Mouse (Mus musculus) intestine, embryonic 15.5 days (tissue): ENCODE results near the gene Dlg2. TPM values are rescaled to one million over a fixed set of nuclear protein-coding genes. Genes with fewer than 3 reads are reported as not detected.

Experiments used
- ATAC-seq: fragments of 200-750 bp; cut with Nextera tagmentation; 2 replicates; pipeline ENCODE4 v1.8.0; 2017; ENCODE audit warnings: moderate TSS enrichment, moderate library complexity
- H3K27ac ChIP-seq: fragments of 300-500 bp; sonication (generic); 2 replicates; pipeline ENCODE4 v1.5.1; 2015; ENCODE audit warnings: mild to moderate bottlenecking, inconsistent platforms
- H3K27me3 ChIP-seq: fragments of 300-500 bp; sonication (generic); replicated peaks from 2 replicates; pipeline ENCODE4 v1.6.1; 2015; ENCODE audit warnings: inconsistent platforms
- H3K36me3 ChIP-seq: fragments of 300-500 bp; sonication (generic); 2 replicates; pipeline ENCODE4 v1.6.1; 2015; ENCODE audit warnings: inconsistent platforms
- H3K4me1 ChIP-seq: fragments of 300-500 bp; sonication (generic); replicated peaks from 2 replicates; pipeline ENCODE4 v1.6.1; 2015; ENCODE audit warnings: inconsistent platforms
- H3K4me2 ChIP-seq: fragments of 300-500 bp; sonication (generic); replicated peaks from 2 replicates; pipeline ENCODE4 v1.6.1; 2015; ENCODE audit warnings: mild to moderate bottlenecking, inconsistent platforms
- H3K4me3 ChIP-seq: fragments of 300-500 bp; sonication (generic); replicated peaks from 2 replicates; pipeline ENCODE4 v1.5.1; 2015; ENCODE audit warnings: inconsistent platforms
- H3K9ac ChIP-seq: fragments of 300-500 bp; sonication (generic); 2 replicates; pipeline ENCODE4 v1.6.1; 2015; ENCODE audit warnings: inconsistent platforms
- H3K9me3 ChIP-seq: fragments of 300-500 bp; sonication (generic); 2 replicates; pipeline ENCODE4 v1.6.1; 2016; ENCODE audit warnings: inconsistent platforms
- WGBS: fragments of 180-500 bp; shearing (Covaris S2); methylation state at CpG from one replicate; pipeline ENCODE4 v1.1.7; 2015; 5-methylcytosine and 5-hydroxymethylcytosine counted together
- polyA plus RNA-seq: library from polyadenylated mRNA; unstranded; fragments of >200 nt; fragmentation: Nextera tagmentation; extraction: Ambion mirVana; gene quantifications from 2 replicates; pipeline ENCODE4 v1.2.1, GENCODE M21; 2015

Dlg2 gene
- polyA plus RNA-seq, 1 experiment from 2014 or later = 4.8 TPM

GRCm38 (mm10) chr7:92147499-92147898 is 1671.0 kb downstream of the Dlg2 start:
- 91% methylated on average over 1 of the region's 1 CpGs for WGBS
- Histone ChIP-seq H3K9me3 (no peaks in the 10 kb centered on the region), H3K4me1 (no peaks in the 10 kb centered on the region), H3K9ac (no peak overlapping the region), H3K4me3 (no peak overlapping the region), H3K27me3 (no peaks in the 10 kb centered on the region), H3K36me3 (no peaks in the 10 kb centered on the region), H3K27ac (no peak overlapping the region), H3K4me2 (no peak overlapping the region)
- ATAC-seq = no peak

- no peak overlapping the region for H3K9ac ChIP-seq
- WGBS = 58% methylated on average over 3 of the region's 3 CpGs
- H3K4me1 ChIP-seq = no peaks in the 10 kb centered on the region
- no peak for ATAC-seq
- no peaks in the 10 kb centered on the region for H3K9me3 ChIP-seq
- H3K27ac ChIP-seq = no peak overlapping the region
- H3K27me3 ChIP-seq = no peaks in the 10 kb centered on the region
- H3K36me3 ChIP-seq = no peaks in the 10 kb centered on the region
- no peak overlapping the region for H3K4me2 ChIP-seq
- no peak overlapping the region for H3K4me3 ChIP-seq
These were observed 1674.3 kb downstream of the Dlg2 start for GRCm38 (mm10) chr7:92150768-92151167.

GRCm38 (mm10) chr7:92154603-92155002 is 1678.1 kb downstream of the Dlg2 start:
- no peak for ATAC-seq

GRCm38 (mm10) chr7:92163150-92163549 is 1686.7 kb downstream of the Dlg2 start:
- H3K36me3 ChIP-seq = no peaks in the 10 kb centered on the region
- H3K27ac ChIP-seq = no peak overlapping the region
- 94% methylated on average over 2 of the region's 2 CpGs for WGBS
- no peak for ATAC-seq
- no peaks in the 10 kb centered on the region for H3K9me3 ChIP-seq
- no peak overlapping the region for H3K4me3 ChIP-seq
- no peaks in the 10 kb centered on the region for H3K27me3 ChIP-seq
- no peak overlapping the region for H3K4me2 ChIP-seq
- no peaks in the 10 kb centered on the region for H3K4me1 ChIP-seq
- H3K9ac ChIP-seq = no peak overlapping the region

More at GRCm38 (mm10) chr7:92154603-92155002, 1678.1 kb downstream of the Dlg2 start:
- no peaks in the 10 kb centered on the region for H3K4me1 ChIP-seq
- H3K27ac ChIP-seq = no peak overlapping the region
- H3K36me3 ChIP-seq = no peaks in the 10 kb centered on the region
- no peak overlapping the region for H3K4me3 ChIP-seq
- H3K27me3 ChIP-seq = no peaks in the 10 kb centered on the region
- H3K9me3 ChIP-seq = no peaks in the 10 kb centered on the region
- no peak overlapping the region for H3K4me2 ChIP-seq
- no peak overlapping the region for H3K9ac ChIP-seq

- ATAC-seq = no peak
- Histone ChIP-seq H3K9me3 (no peaks in the 10 kb centered on the region), H3K4me1 (no peaks in the 10 kb centered on the region), H3K4me2 (no peak overlapping the region), H3K9ac (no peak overlapping the region), H3K27me3 (no peaks in the 10 kb centered on the region), H3K4me3 (no peak overlapping the region), H3K36me3 (no peaks in the 10 kb centered on the region), H3K27ac (no peak overlapping the region)
- 85% methylated on average over 2 of the region's 2 CpGs for WGBS
These were observed 1687.8 kb downstream of the Dlg2 start for GRCm38 (mm10) chr7:92164316-92164715.

GRCm38 (mm10) chr7:92164875-92165518 is 1688.5 kb downstream of the Dlg2 start:
- Histone ChIP-seq H3K4me1 (no peaks in the 10 kb centered on the region), H3K27me3 (no peaks in the 10 kb centered on the region), H3K4me2 (no peak overlapping the region), H3K9me3 (no peaks in the 10 kb centered on the region), H3K9ac (no peak overlapping the region), H3K36me3 (no peaks in the 10 kb centered on the region), H3K27ac (no peak overlapping the region), H3K4me3 (no peak overlapping the region)
- 79% methylated on average over 6 of the region's 6 CpGs for WGBS
- ATAC-seq = no peak

GRCm38 (mm10) chr7:92180029-92180428 is 1703.6 kb downstream of the Dlg2 start:
- Histone ChIP-seq H3K4me2 (peak overlapping the region; percentile 85), H3K9ac (no peak overlapping the region), H3K4me1 (no peaks in the 10 kb centered on the region), H3K27ac (no peak overlapping the region), H3K27me3 (no peaks in the 10 kb centered on the region), H3K4me3 (peak overlapping the region; percentile 38), H3K36me3 (no peaks in the 10 kb centered on the region), H3K9me3 (no peaks in the 10 kb centered on the region)
- WGBS = 38% methylated on average over 5 of the region's 5 CpGs
- ATAC-seq = no peak

- H3K4me3 ChIP-seq = peak overlapping the region; percentile 38
- peak overlapping the region; percentile 85 for H3K4me2 ChIP-seq
- H3K4me1 ChIP-seq = no peaks in the 10 kb centered on the region
- ATAC-seq = peak; percentile 83
- no peaks in the 10 kb centered on the region for H3K27me3 ChIP-seq
- no peak overlapping the region for H3K27ac ChIP-seq
- peak overlapping the region; percentile 17; the same call in 1 of the 2 replicates for H3K9ac ChIP-seq
- no peaks in the 10 kb centered on the region for H3K36me3 ChIP-seq
- no peaks in the 10 kb centered on the region for H3K9me3 ChIP-seq
- 21% methylated on average over 29 of the region's 29 CpGs for WGBS
These were observed 1704.4 kb downstream of the Dlg2 start for GRCm38 (mm10) chr7:92180591-92181587.

- Histone ChIP-seq H3K9ac (no peak overlapping the region), H3K36me3 (no peaks in the 10 kb centered on the region), H3K27ac (no peak overlapping the region), H3K27me3 (no peaks in the 10 kb centered on the region), H3K4me3 (no peak overlapping the region), H3K4me2 (peak overlapping the region; percentile 85), H3K4me1 (no peaks in the 10 kb centered on the region), H3K9me3 (no peaks in the 10 kb centered on the region)
- no peak for ATAC-seq
- 22% methylated on average over 10 of the region's 10 CpGs for WGBS
These were observed 1705.6 kb downstream of the Dlg2 start for GRCm38 (mm10) chr7:92181959-92182612.

GRCm38 (mm10) chr7:92184371-92185059 is 1708.0 kb downstream of the Dlg2 start:
- ATAC-seq = no peak
- Histone ChIP-seq H3K9me3 (no peaks in the 10 kb centered on the region), H3K36me3 (no peaks in the 10 kb centered on the region), H3K27ac (no peak overlapping the region), H3K4me2 (no peak overlapping the region), H3K27me3 (no peaks in the 10 kb centered on the region), H3K4me1 (no peaks in the 10 kb centered on the region), H3K4me3 (no peak overlapping the region), H3K9ac (no peak overlapping the region)
- 82% methylated on average over 7 of the region's 7 CpGs for WGBS

- H3K4me3 ChIP-seq = no peak overlapping the region
These were observed 1709.9 kb downstream of the Dlg2 start for GRCm38 (mm10) chr7:92186341-92186740.

GRCm38 (mm10) chr7:92189149-92189548 is 1712.7 kb downstream of the Dlg2 start:
- H3K9ac ChIP-seq = no peak overlapping the region
- H3K27me3 ChIP-seq = no peaks in the 10 kb centered on the region
- no peaks in the 10 kb centered on the region for H3K36me3 ChIP-seq
- H3K4me3 ChIP-seq = no peak overlapping the region
- ATAC-seq = no peak
- WGBS = 72% methylated on average over 6 of the region's 6 CpGs
- H3K27ac ChIP-seq = no peak overlapping the region
- no peaks in the 10 kb centered on the region for H3K4me1 ChIP-seq
- H3K4me2 ChIP-seq = no peak overlapping the region
- H3K9me3 ChIP-seq = no peaks in the 10 kb centered on the region

More at GRCm38 (mm10) chr7:92186341-92186740, 1709.9 kb downstream of the Dlg2 start:
- no peaks in the 10 kb centered on the region for H3K27me3 ChIP-seq
- no peak for ATAC-seq
- no peaks in the 10 kb centered on the region for H3K4me1 ChIP-seq
- H3K36me3 ChIP-seq = no peaks in the 10 kb centered on the region
- no peak overlapping the region for H3K4me2 ChIP-seq
- 90% methylated on average over 5 of the region's 5 CpGs for WGBS
- no peak overlapping the region for H3K9ac ChIP-seq
- H3K27ac ChIP-seq = no peak overlapping the region
- H3K9me3 ChIP-seq = no peaks in the 10 kb centered on the region
